Mouse (Mus musculus) spleen, adult 2 months (tissue): ENCODE results near the gene Usp9y.

Source experiments
- CTCF ChIP-seq: fragments of 200-500 bp; IDR thresholded peaks from 2 replicates; pipeline ENCODE4 v1.5.1; 2011; ENCODE audit warnings: mild to moderate bottlenecking, inconsistent platforms; ENCODE audit not compliant: insufficient read depth, insufficient read length, insufficient replicate concordance; ENCODE audit errors: extremely low read depth
- POLR2A ChIP-seq: fragments of 200-500 bp; IDR thresholded peaks from 2 replicates; pipeline ENCODE4 v1.6.1; 2011; ENCODE audit warnings: low read depth, low read length, inconsistent platforms

DNA sequence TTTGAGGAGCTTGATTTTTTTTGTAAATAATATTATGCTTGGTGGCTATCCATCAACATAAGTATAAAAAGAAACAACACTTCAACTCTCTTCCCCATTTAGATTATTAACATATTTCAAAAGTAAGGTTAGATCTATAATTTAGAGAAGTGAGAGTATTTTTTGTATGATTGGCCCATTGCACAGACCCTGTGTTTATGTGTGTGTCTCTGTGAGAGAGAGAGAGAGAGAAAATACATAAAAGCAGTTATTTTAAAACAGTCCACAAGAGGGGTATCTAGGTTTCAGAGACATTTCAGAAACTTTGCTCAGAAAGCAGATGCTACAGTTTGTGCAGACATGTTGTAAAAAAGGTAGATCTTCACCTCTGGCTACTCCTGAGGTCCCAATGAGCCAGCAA, 165.9 kb downstream of the Usp9y start:
- TF ChIP-seq POLR2A: no peak
- no peak for TF ChIP-seq CTCF
